Mouse (Mus musculus) neural tube, embryonic 14.5 days (tissue): ENCODE results near the gene Plxnc1. TPM values are rescaled to one million over a fixed set of nuclear protein-coding genes. Genes with fewer than 3 reads are reported as not detected.

Source experiments
- ATAC-seq: fragments of 200-750 bp; cut with Nextera tagmentation; 2 replicates; pipeline ENCODE4 v1.8.0; 2017; ENCODE audit warnings: low read depth, mild to moderate bottlenecking, moderate TSS enrichment, moderate library complexity
- H3K27ac ChIP-seq: fragments of 300-500 bp; sonication (generic); 2 replicates; pipeline ENCODE4 v1.5.1; 2014; ENCODE audit warnings: low read depth, mild to moderate bottlenecking, control low read depth, low read length, moderate library complexity, mixed read lengths
- H3K27me3 ChIP-seq: fragments of 300-500 bp; sonication (generic); 2 replicates; pipeline ENCODE4 v1.6.1; 2014; ENCODE audit warnings: low read length; ENCODE audit not compliant: control insufficient read depth, insufficient read depth
- H3K36me3 ChIP-seq: fragments of 300-500 bp; sonication (generic); 2 replicates; pipeline ENCODE4 v1.6.1; 2014; ENCODE audit warnings: low read length, mixed read lengths; ENCODE audit not compliant: control insufficient read depth, insufficient read depth
- H3K4me1 ChIP-seq: fragments of 300-500 bp; sonication (generic); 2 replicates; pipeline ENCODE4 v1.6.1; 2014; ENCODE audit warnings: low read length; ENCODE audit not compliant: control insufficient read depth, insufficient read depth
- H3K4me2 ChIP-seq: fragments of 300-500 bp; sonication (generic); 2 replicates; pipeline ENCODE4 v1.6.1; 2014; ENCODE audit warnings: mild to moderate bottlenecking, low read depth, low read length, control low read depth
- H3K4me3 ChIP-seq: fragments of 300-500 bp; sonication (generic); 2 replicates; pipeline ENCODE4 v1.5.1; 2014; ENCODE audit warnings: low read depth, low read length, control low read depth, mixed read lengths
- H3K9ac ChIP-seq: fragments of 300-500 bp; sonication (generic); replicated peaks from 2 replicates; pipeline ENCODE4 v1.6.1; 2014; ENCODE audit warnings: low read depth, mild to moderate bottlenecking, control low read depth, low read length, mixed read lengths
- H3K9me3 ChIP-seq: fragments of 300-500 bp; sonication (generic); 2 replicates; pipeline ENCODE4 v1.6.1; 2016; ENCODE audit warnings: low read length; ENCODE audit not compliant: control insufficient read depth
- WGBS: fragments of 180-500 bp; shearing (Covaris S2); extraction: QIAGEN DNeasy Blood & Tissue Kit; methylation state at CpG from one replicate; pipeline ENCODE4 v1.1.7; 2014; 5-methylcytosine and 5-hydroxymethylcytosine counted together
- polyA plus RNA-seq: library from polyadenylated mRNA; unstranded; fragments of >200 nt; fragmentation: Nextera tagmentation; extraction: Ambion mirVana; gene quantifications from 2 replicates; pipeline ENCODE4 v1.2.1, GENCODE M21; 2014

The Plxnc1 gene
- polyA plus RNA-seq, 1 experiment from 2014 or later, result 15.7 TPM

DNA sequence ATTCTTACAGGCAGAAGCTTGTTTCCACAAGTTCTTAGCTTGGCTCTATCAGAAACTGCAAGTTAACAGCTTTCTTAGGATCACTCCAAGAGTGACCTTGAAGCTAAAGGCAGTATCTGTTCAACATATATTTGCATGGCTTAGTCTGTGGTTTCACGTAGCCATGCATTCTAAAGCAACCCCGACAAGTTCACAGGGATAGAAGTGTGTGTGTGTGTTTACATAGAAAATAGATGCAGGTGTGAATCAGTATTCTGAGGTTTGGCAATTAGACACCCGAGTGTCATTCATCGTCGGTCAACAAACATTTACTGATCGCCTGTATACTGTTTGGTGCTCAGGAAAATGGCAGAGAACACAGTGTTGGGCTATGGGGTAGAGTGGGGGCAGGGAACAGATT is 33.5 kb downstream of the Plxnc1 start:
- no peaks in the 10 kb centered on the region for H3K36me3 ChIP-seq
- H3K4me3 ChIP-seq, result no peak overlapping the region
- no peaks in the 10 kb centered on the region for H3K9me3 ChIP-seq
- no peak for ATAC-seq
- no peaks in the 10 kb centered on the region for H3K27me3 ChIP-seq
- H3K9ac ChIP-seq, result no peak overlapping the region
- H3K4me2 ChIP-seq, result no peak overlapping the region
- 0 out of 2 replicates have a peak, but pooled peaks cover under 1% of the 10 kb centered on the region for H3K4me1 ChIP-seq
- no peak overlapping the region for H3K27ac ChIP-seq
- 91% methylated on average over 6 of the region's 6 CpGs for WGBS

- no peak overlapping the region for H3K27ac ChIP-seq
- ATAC-seq, result no peak
- 88% methylated on average over 4 of the region's 4 CpGs for WGBS
- H3K4me3 ChIP-seq, result no peak overlapping the region
- H3K36me3 ChIP-seq, result no peaks in the 10 kb centered on the region
- no peak overlapping the region for H3K4me2 ChIP-seq
- no peaks in the 10 kb centered on the region for H3K27me3 ChIP-seq
- no peak overlapping the region for H3K9ac ChIP-seq
- H3K4me1 ChIP-seq, result 0 out of 2 replicates have a peak, but pooled peaks cover 5% of the 10 kb centered on the region
- no peaks in the 10 kb centered on the region for H3K9me3 ChIP-seq
Observed at GRCm38 (mm10) chr10:94910570-94910969, 34.1 kb downstream of the Plxnc1 start.

- no peak for ATAC-seq
- no peak overlapping the region for H3K27ac ChIP-seq
- no peak overlapping the region for H3K4me3 ChIP-seq
- H3K9ac ChIP-seq, result no peak overlapping the region
- peaks cover 11% of the 10 kb centered on the region for H3K4me1 ChIP-seq
- no peaks in the 10 kb centered on the region for H3K27me3 ChIP-seq
- H3K9me3 ChIP-seq, result no peaks in the 10 kb centered on the region
- H3K4me2 ChIP-seq, result no peak overlapping the region
- no peaks in the 10 kb centered on the region for H3K36me3 ChIP-seq
- WGBS, result 42% methylated on average over 2 of the region's 2 CpGs
Observed at GRCm38 (mm10) chr10:94909789-94910188, 34.8 kb downstream of the Plxnc1 start.

GRCm38 (mm10) chr10:94908976-94909717 is 35.5 kb downstream of the Plxnc1 start:
- no peak for ATAC-seq
- Histone ChIP-seq H3K9me3 (no peaks in the 10 kb centered on the region), H3K4me2 (no peak overlapping the region), H3K9ac (no peak overlapping the region), H3K27me3 (no peaks in the 10 kb centered on the region), H3K4me1 (peaks cover 14% of the 10 kb centered on the region), H3K36me3 (no peaks in the 10 kb centered on the region), H3K27ac (no peak overlapping the region), H3K4me3 (no peak overlapping the region)
- WGBS, result 86% methylated on average over 11 of the region's 11 CpGs

DNA sequence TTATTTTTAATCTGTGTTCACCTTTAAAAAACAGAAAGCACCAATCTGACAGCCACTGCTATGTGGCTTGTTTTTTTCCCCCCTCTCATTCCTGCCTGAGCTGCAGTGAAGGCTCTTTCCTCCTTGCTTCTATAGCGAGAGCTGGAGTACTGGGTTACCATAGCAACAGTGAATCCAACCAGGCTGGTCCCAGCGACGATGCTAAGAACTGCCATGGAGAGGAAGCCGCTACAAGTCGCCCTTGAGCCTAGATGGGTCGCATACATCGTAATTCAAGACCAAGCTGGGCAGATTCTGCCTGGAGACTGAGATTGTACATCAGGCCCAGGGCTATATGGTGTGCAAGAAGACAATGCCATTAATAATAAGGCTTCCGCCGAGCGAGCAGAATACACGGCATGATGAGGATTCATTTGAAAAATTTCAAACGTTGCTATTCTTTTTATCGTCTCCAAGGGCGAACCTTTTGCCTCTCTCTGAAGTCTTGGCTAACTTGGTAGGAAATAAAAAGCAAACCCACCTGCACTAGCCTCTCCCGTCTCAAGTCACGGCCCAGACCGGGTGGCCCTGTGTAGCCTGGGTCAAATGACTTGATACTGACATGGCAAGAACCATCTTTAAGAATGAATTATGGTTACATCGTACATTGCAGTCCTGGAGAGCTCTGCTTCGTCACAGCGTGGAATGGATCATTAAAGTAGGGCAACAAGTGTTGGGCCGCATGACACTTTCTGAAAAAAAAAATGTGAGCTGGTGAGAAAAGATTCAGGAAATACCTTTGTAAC is 38.8 kb downstream of the Plxnc1 start:
- Histone ChIP-seq H3K4me1 (peaks cover 14% of the 10 kb centered on the region), H3K9ac (0 out of 2 replicates have a peak overlapping the region, but pooled peaks have one; percentile 8), H3K9me3 (no peaks in the 10 kb centered on the region), H3K4me3 (no peak overlapping the region), H3K27ac (peak overlapping the region; percentile 63), H3K27me3 (no peaks in the 10 kb centered on the region), H3K4me2 (peak overlapping the region; percentile 30), H3K36me3 (no peaks in the 10 kb centered on the region)
- 18% methylated on average over 21 of the region's 21 CpGs for WGBS
- ATAC-seq, result peak; percentile 96

GRCm38 (mm10) chr10:94905219-94905618 is 39.4 kb downstream of the Plxnc1 start:
- H3K4me2 ChIP-seq, result 0 out of 2 replicates have a peak overlapping the region, but pooled peaks have one; percentile 30
- WGBS, result 9% methylated on average over 3 of the region's 5 CpGs
- H3K9me3 ChIP-seq, result no peaks in the 10 kb centered on the region
- H3K4me1 ChIP-seq, result peaks cover 14% of the 10 kb centered on the region
- H3K4me3 ChIP-seq, result no peak overlapping the region
- H3K27ac ChIP-seq, result peak overlapping the region; percentile 63
- H3K9ac ChIP-seq, result no peak overlapping the region
- peak; percentile 11; the same call in 1 of the 2 replicates for ATAC-seq
- H3K27me3 ChIP-seq, result no peaks in the 10 kb centered on the region
- H3K36me3 ChIP-seq, result no peaks in the 10 kb centered on the region

DNA sequence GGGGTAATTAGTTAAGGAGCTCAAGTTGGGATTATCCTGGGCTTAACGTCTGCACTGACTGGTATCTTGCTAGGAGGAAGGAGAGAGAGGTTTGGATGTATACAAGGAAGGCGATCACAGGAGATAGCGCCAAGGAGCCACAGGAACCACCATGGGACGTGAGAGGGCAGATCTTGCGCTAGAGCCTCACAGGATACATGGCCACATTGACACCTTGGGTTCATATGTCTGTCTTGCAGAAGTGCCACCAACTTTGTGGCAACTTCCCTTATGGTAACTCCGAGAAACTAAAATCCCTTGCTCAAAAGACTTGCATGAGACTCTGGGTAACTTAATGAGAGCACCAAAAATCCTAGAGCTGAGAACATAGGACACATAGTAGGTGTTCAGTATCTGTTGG is 47.7 kb downstream of the Plxnc1 start:
- WGBS, result 87% methylated on average over 6 of the region's 6 CpGs
- ATAC-seq, result no peak
- Histone ChIP-seq H3K9ac (no peak overlapping the region), H3K4me3 (no peak overlapping the region), H3K36me3 (no peaks in the 10 kb centered on the region), H3K4me2 (no peak overlapping the region), H3K27ac (no peak overlapping the region), H3K9me3 (no peaks in the 10 kb centered on the region), H3K4me1 (no peaks in the 10 kb centered on the region), H3K27me3 (no peaks in the 10 kb centered on the region)

GRCm38 (mm10) chr10:94896311-94896710 is 48.3 kb downstream of the Plxnc1 start:
- H3K9me3 ChIP-seq, result no peaks in the 10 kb centered on the region
- 87% methylated on average over 2 of the region's 2 CpGs for WGBS
- no peaks in the 10 kb centered on the region for H3K4me1 ChIP-seq
- no peak overlapping the region for H3K27ac ChIP-seq
- H3K4me3 ChIP-seq, result no peak overlapping the region
- ATAC-seq, result no peak
- H3K9ac ChIP-seq, result no peak overlapping the region
- no peaks in the 10 kb centered on the region for H3K27me3 ChIP-seq
- H3K4me2 ChIP-seq, result no peak overlapping the region
- no peaks in the 10 kb centered on the region for H3K36me3 ChIP-seq

GRCm38 (mm10) chr10:94895876-94896275 is 48.8 kb downstream of the Plxnc1 start:
- Histone ChIP-seq H3K9ac (no peak overlapping the region), H3K4me3 (no peak overlapping the region), H3K4me2 (no peak overlapping the region), H3K27me3 (no peaks in the 10 kb centered on the region), H3K36me3 (no peaks in the 10 kb centered on the region), H3K9me3 (no peaks in the 10 kb centered on the region), H3K27ac (no peak overlapping the region), H3K4me1 (no peaks in the 10 kb centered on the region)
- 92% methylated on average over 3 of the region's 3 CpGs for WGBS
- no peak for ATAC-seq
